Mouse (Mus musculus) CD8-positive naive resting alpha-beta T cell, adult 2 months (primary cell): ENCODE results near the gene Agxt.

Experiments
- DNase-seq, 2 experiments: peaks; one replicate each; pipeline ENCODE4 v3.0.0; 2022; ENCODE audit warnings: low read depth in 2 of 2, low spot score in 2 of 2

The Agxt gene

GRCm38 (mm10) chr1:93144176-93144575 lies 9.1 kb downstream of the Agxt start:
- DNase-seq: no peak

- DNase-seq: no peak
These were observed 16.0 kb downstream of the Agxt start for GRCm38 (mm10) chr1:93150907-93151661.

- no peak for DNase-seq
These were observed 22.5 kb downstream of the Agxt start for GRCm38 (mm10) chr1:93157566-93157965.

- DNase-seq: no peak
These were observed 23.9 kb downstream of the Agxt start for GRCm38 (mm10) chr1:93158916-93159315.

GRCm38 (mm10) chr1:93159566-93160500 lies 24.8 kb downstream of the Agxt start:
- no peak for DNase-seq

GRCm38 (mm10) chr1:93160501-93161133 lies 25.6 kb downstream of the Agxt start, which contains the start of gene 2310007B03Rik:
TSS of gene 2310007B03Rik (minus strand) at chr1:93160948.
- DNase-seq: no peak

GRCm38 (mm10) chr1:93161350-93161749 lies 26.3 kb downstream of the Agxt start:
- DNase-seq: no peak

- DNase-seq: no peak
These were observed 26.9 kb downstream of the Agxt start for GRCm38 (mm10) chr1:93161921-93162320.

- no peak for DNase-seq
These were observed 27.5 kb downstream of the Agxt start for GRCm38 (mm10) chr1:93162588-93162987.

- no peak for DNase-seq
These were observed 30.4 kb downstream of the Agxt start for GRCm38 (mm10) chr1:93165447-93165846.

- DNase-seq: no peak
These were observed 31.5 kb downstream of the Agxt start for GRCm38 (mm10) chr1:93166346-93167079.

GRCm38 (mm10) chr1:93168295-93168775 lies 33.3 kb downstream of the Agxt start, which contains the start of gene Crocc2:
TSS of gene Crocc2 (plus strand) at chr1:93168725.
- DNase-seq: no peak

- no peak for DNase-seq
These were observed 38.6 kb downstream of the Agxt start for GRCm38 (mm10) chr1:93173665-93174064.

- DNase-seq: peak; percentile 51 to 59
These were observed 39.4 kb downstream of the Agxt start for GRCm38 (mm10) chr1:93174399-93174798.

- DNase-seq: no peak
These were observed 40.8 kb downstream of the Agxt start for GRCm38 (mm10) chr1:93175849-93176248.

- DNase-seq: no peak
These were observed 41.7 kb downstream of the Agxt start for GRCm38 (mm10) chr1:93176525-93177332.

- no peak for DNase-seq
These were observed 47.2 kb downstream of the Agxt start for GRCm38 (mm10) chr1:93182281-93182680.

- DNase-seq: no peak
These were observed 49.2 kb downstream of the Agxt start for GRCm38 (mm10) chr1:93184071-93184828.

GRCm38 (mm10) chr1:93190726-93191305 lies 55.8 kb downstream of the Agxt start:
- DNase-seq: no peak
